Mouse (Mus musculus) myocyte (in vitro differentiated cells): ENCODE measurements around the gene Rims4.

ENCODE experiments used
- CEBPB ChIP-seq: IDR thresholded peaks from 2 replicates; pipeline ENCODE4 v1.6.1; 2011; ENCODE audit warnings: mild to moderate bottlenecking, moderate library complexity; ENCODE audit not compliant: poor library complexity, insufficient read depth, severe bottlenecking
- POLR2A ChIP-seq: IDR thresholded peaks from one replicate; pipeline ENCODE4 v1.6.1; 2011; ENCODE audit warnings: low read depth, mild to moderate bottlenecking, control low read depth, moderate library complexity; ENCODE audit not compliant: insufficient read length
- POLR2AphosphoS2 ChIP-seq: IDR thresholded peaks from one replicate; pipeline ENCODE4 v1.6.1; 2011; ENCODE audit warnings: low read depth, control low read depth; ENCODE audit not compliant: insufficient read length
- USF1 ChIP-seq: IDR thresholded peaks from one replicate; pipeline ENCODE4 v1.6.1; 2011; ENCODE audit warnings: low read depth, mild to moderate bottlenecking, control low read depth, moderate library complexity

DNA sequence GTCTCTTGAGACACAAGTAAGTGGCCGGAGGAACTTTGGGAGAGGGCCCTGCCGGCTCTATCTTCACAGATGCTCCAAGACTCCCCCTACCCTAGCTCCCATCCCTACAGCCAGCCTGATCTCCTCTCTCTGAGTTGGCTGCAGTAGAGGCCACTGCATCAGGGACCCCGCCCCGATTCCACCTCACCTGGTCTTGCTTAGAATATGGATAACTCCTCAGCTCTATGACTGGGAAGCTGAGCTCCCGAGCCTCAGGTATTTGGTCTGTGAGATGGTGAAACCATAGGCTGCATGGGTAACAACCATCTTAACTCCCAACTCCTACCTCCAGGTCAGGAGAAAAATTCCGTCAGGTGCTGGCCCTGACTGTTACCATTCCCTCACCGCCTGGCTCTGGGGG lies 1.8 kb downstream of the Rims4 start:
- TF ChIP-seq POLR2A, result no peak
- no peak for TF ChIP-seq USF1
- no peak for TF ChIP-seq POLR2AphosphoS2
- TF ChIP-seq CEBPB, result no peak
